Mouse (Mus musculus) T-cell, adult 66 days (primary cell): ENCODE data around the gene Olfr1225. TPM values are rescaled to one million over a fixed set of nuclear protein-coding genes. Genes with fewer than 3 reads are reported as not detected.

Experiments used
- total RNA-seq, 2 experiments: library from RNA; stranded (reverse); gene quantifications; 3 replicates in 1 of 2; 4 replicates in 1 of 2; pipeline ENCODE4 v1.2.4; 2023

The Olfr1225 gene
- total RNA-seq: not detected

GRCm38 (mm10) chr2:89174569-89174968 is at the start of gene Olfr1225:
Gene Olfr1225, minus strand, starts transcription at chr2:89174669.

GRCm38 (mm10) chr2:89199948-89200347 is 25.5 kb upstream of the Olfr1225 start, which contains the start of gene Olfr1226:
Gene Olfr1226, minus strand, starts transcription at chr2:89200048.

GRCm38 (mm10) chr2:89163991-89164390 is 10.5 kb downstream of the Olfr1225 start, which contains the start of gene Olfr1224-ps1:
Gene Olfr1224-ps1, minus strand, starts transcription at chr2:89164091.

GRCm38 (mm10) chr2:89151460-89151859 is 23.0 kb downstream of the Olfr1225 start, which contains the start of gene Olfr1223:
Gene Olfr1223, minus strand, starts transcription at chr2:89151560.

GRCm38 (mm10) chr2:89132954-89133353 is 41.5 kb downstream of the Olfr1225 start, which contains the start of gene Olfr1222:
Gene Olfr1222, minus strand, starts transcription at chr2:89133054.

Other genes starting within 250 kb of the Olfr1225 start
- not detected for gene Olfr1211, start 236.6 kb downstream of the Olfr1225 start, total RNA-seq
- gene Olfr1212, start 220.7 kb downstream of the Olfr1225 start, total RNA-seq: not detected
- not detected for gene Gm13762, start 194.4 kb downstream of the Olfr1225 start, total RNA-seq
- gene Olfr1214, start 182.0 kb downstream of the Olfr1225 start, total RNA-seq: not detected
- not detected for gene Olfr1215, start 167.7 kb downstream of the Olfr1225 start, total RNA-seq
- gene Olfr1216, start 156.3 kb downstream of the Olfr1225 start, total RNA-seq: not detected
- not detected for gene Olfr1217, start 142.6 kb downstream of the Olfr1225 start, total RNA-seq
- gene Olfr1218, start 113.5 kb downstream of the Olfr1225 start, total RNA-seq: not detected
- gene Olfr1219, start 91.2 kb downstream of the Olfr1225 start, total RNA-seq: not detected
- gene Olfr1220, start 67.8 kb downstream of the Olfr1225 start, total RNA-seq: not detected
- not detected for gene Olfr1221, start 57.4 kb downstream of the Olfr1225 start, total RNA-seq
- not detected for gene Olfr1222, start 41.6 kb downstream of the Olfr1225 start, total RNA-seq
- gene Olfr1223, start 23.1 kb downstream of the Olfr1225 start, total RNA-seq: not detected
- gene Olfr1224-ps1, start 10.6 kb downstream of the Olfr1225 start, total RNA-seq: not detected
- not detected for gene Olfr1226, start 25.4 kb upstream of the Olfr1225 start, total RNA-seq
- gene Olfr1228, start 79.4 kb upstream of the Olfr1225 start, total RNA-seq: not detected
- gene Olfr1229, start 113.3 kb upstream of the Olfr1225 start, total RNA-seq: not detected
- not detected for gene Olfr1230, start 122.6 kb upstream of the Olfr1225 start, total RNA-seq
- not detected for gene Olfr1231, start 132.4 kb upstream of the Olfr1225 start, total RNA-seq
- gene Olfr1232, start 155.0 kb upstream of the Olfr1225 start, total RNA-seq: not detected
- gene Olfr1233, start 167.7 kb upstream of the Olfr1225 start, total RNA-seq: not detected
- not detected for gene Olfr1234, start 190.2 kb upstream of the Olfr1225 start, total RNA-seq
- gene Olfr1238, start 235.0 kb upstream of the Olfr1225 start, total RNA-seq: not detected
- gene Olfr1239, start 245.7 kb upstream of the Olfr1225 start, total RNA-seq: not detected